Mouse (Mus musculus) ES-CJ7 (cell line): ENCODE data around the gene AI597479.

Source experiments
- DNase-seq: peaks from one replicate; pipeline ENCODE4 v3.0.0; 2011; ENCODE audit warnings: low read depth, low spot score

Gene AI597479

DNA sequence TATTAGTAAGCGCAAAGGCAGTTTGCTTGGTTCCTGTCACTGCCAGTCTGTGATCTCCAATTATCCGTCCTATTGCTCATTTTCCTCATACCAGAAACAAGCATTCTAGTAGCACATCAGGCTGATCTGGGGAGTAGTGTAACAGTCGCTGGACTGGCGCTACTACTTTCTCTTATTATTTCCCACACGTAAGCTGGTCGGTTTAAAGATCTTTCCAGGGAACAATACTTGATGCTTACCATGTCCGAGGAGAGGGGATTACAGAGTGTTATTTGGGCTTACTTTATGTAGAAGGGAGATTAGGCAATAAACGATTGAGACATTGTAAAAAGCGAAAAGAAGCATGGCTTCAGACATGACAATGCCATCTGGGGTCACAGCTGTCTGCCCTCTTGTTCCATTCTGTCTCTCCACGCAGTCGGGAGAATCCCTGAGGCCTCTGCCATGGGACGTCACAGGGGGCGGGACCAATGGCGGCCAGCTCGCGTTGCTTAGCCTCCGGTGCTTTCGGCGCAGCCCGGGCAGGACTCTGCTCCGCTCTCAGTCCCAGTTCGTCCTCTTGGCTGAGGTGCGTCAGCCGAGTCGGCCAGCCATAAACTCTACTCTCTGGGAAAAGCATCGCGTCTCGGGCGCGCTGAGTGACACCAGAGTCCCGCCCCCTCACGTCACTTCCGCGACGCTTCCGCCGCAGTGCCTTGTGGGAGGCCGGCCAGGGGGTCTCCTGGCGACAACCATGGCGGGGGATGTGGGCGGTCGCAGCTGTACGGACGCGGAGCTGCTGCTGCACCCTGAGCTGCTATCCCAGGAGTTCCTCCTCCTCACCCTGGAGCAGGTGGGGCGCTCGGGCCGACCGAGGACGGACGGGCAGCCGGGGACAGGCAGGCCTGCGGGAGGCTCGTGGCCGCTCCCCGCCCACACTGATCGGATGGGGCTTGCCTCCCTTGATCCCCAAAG lies at the start of gene AI597479, which contains the start of gene Tgfbrap1:
Gene AI597479, plus strand, starts transcription at position 680 of the 954 bp plus-strand sequence.
Gene Tgfbrap1, minus strand, starts transcription at position 607 of the 954 bp plus-strand sequence.
- peak; percentile 93 for DNase-seq

GRCm38 (mm10) chr1:43051903-43052302 lies 46.6 kb upstream of the AI597479 start:
- peak; percentile 25 for DNase-seq

- peak; percentile 77 for DNase-seq
Observed at GRCm38 (mm10) chr1:43065615-43066310, 32.7 kb upstream of the AI597479 start.

DNA sequence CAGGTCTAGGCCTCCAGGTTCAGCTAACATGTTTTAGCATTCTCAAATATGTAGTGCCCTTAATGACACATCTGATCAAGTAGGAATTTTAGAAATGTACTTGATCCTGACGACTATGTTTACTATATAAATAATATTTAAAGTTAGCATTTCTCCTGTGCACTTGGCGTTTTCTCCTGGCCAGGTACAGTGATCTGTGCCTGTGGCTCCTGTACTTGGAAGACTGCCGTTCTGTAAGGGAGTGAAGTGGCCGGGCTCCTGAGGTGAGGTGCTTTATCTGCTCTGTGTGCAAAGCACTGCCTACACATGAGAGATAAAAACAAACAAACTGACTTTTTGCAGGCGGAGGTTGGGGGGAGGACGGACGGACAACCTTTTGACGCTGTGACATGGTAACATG lies 31.9 kb upstream of the AI597479 start:
- no peak for DNase-seq

- no peak for DNase-seq
Observed at GRCm38 (mm10) chr1:43067551-43067950, 31.0 kb upstream of the AI597479 start.

- DNase-seq: no peak
Observed at GRCm38 (mm10) chr1:43070726-43071125, 27.8 kb upstream of the AI597479 start.

- DNase-seq: no peak
Observed at GRCm38 (mm10) chr1:43072028-43072427, 26.5 kb upstream of the AI597479 start.

DNA sequence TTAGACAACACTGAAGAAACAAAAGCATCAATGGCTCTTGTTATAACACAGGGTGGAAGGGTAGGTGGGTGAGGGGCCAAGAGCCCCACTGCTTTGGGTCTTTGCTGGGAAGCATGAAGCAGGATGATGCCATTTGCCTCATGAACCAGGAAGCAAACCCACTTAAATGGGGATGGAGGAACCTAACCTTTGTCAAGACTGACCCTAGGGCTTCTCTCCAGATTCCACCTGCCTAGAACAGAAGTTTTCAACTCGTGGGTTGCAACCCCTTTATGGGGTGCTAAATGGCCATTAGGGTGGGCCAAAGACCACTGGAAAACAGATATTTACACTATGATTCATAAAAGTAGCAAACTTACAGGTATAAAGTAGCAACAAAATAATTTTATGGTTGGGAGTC lies 25.9 kb upstream of the AI597479 start:
- DNase-seq: no peak

- DNase-seq: no peak
Observed at GRCm38 (mm10) chr1:43074791-43075190, 23.7 kb upstream of the AI597479 start.

GRCm38 (mm10) chr1:43078124-43078523 lies 20.4 kb upstream of the AI597479 start:
- no peak for DNase-seq

GRCm38 (mm10) chr1:43082946-43083345 lies 15.6 kb upstream of the AI597479 start:
- DNase-seq: no peak

- no peak for DNase-seq
Observed at GRCm38 (mm10) chr1:43090418-43090817, 8.1 kb upstream of the AI597479 start.

GRCm38 (mm10) chr1:43091306-43092055 lies 7.0 kb upstream of the AI597479 start:
- DNase-seq: no peak

DNA sequence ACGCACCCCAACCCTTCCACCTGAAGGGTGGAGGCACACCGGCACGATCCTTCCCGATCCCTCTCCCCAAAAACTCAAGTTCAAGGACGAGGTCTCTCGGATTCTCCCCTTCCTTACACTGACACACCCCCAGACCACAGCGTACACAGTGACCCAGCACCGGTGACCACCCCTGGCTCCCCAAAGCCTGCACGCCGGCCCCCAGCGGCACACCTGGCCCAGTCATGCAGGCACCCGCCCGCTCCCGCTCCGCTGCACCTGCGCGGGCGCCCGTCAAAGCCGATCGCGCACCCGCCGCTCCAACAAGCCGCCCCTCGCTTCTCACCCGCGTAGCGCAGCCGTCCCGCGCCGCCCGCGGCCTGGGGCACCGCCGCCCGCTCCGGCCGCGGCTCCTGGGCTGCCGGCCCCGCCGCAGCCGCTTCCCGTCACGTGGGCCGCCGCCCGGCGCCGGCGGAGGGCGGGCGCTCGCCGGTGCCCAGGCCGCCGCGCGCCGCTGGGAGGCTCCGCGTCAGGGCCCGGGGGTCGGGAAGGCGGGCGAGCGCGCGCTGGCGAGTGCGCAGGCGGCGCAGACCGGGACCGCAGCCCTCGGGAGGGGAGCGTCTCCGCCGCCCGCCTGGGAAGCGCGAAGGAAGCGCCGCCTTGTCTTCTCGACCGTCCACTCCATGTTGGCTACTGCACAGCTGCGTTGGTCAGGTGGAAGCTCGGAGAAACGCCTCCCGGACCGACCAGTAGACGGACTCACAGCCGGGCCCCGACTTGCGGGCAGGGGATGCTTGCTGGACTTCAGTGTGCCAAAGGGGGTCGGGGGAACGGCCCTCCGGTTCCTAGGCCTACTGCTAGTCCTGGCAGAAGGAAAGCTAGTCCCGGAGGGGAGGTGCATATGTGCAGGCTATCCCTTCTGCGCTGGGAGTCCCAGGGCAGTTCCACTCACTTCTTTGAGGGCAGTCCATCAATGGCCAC lies 6.2 kb upstream of the AI597479 start:
- peak; percentile 29 for DNase-seq

DNA sequence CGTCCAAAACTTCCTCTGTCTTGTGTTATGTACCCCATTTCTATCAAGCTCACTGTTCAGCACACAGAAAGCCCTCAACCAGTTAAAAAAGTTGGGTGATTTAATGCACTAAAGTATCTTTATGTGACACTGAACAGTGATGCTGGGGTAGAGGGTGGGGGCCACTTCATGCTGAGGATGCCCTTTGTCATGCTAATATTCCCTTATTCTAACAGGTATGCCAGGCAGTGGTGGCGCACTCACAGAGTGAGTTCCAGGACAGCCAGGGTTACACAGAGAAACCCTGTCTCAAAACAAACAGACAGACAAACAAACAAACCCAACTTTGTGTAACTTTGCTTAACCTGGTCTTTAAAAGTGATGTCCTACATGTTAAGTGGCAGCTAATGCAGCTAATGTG lies 4.3 kb upstream of the AI597479 start:
- peak; percentile 74 for DNase-seq

DNA sequence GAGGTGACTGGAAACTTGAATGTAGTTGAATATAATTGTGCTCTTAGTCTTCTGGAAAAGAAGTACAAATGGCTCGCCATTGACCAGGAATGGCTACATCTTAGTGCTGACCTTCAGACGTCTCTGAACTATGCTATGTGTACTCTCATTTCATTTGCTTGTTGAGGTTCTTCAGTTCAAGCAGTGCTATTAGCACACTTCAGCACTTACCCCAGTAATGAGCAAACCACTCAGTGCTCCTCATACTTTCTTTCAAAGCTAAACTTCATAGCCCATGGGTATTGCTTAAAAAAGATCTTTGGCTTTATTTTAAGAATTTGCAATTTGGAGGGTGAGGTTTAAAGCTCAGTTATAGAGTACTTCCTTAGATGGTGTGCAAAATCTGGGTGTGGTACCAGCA lies 10.2 kb downstream of the AI597479 start:
- no peak for DNase-seq

DNA sequence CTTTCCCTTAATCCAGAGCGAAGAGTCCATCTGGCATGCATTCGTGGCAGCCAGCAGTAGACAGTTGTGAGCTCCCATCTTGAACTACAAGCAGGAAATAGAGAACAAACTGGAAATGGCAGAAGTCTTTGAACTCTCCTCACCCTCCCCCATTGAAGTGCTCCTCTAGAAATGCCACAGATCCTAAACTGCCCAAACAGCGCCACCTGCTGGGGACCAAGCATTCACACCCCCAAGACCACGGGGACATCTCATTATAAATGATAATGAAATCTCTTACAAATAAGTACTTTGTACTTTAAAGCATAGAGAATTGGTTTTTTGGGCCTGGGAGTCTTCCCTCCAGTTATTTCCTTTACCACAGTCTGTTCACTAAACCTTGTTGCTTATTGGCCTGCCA lies 12.0 kb downstream of the AI597479 start:
- peak; percentile 85 for DNase-seq

DNA sequence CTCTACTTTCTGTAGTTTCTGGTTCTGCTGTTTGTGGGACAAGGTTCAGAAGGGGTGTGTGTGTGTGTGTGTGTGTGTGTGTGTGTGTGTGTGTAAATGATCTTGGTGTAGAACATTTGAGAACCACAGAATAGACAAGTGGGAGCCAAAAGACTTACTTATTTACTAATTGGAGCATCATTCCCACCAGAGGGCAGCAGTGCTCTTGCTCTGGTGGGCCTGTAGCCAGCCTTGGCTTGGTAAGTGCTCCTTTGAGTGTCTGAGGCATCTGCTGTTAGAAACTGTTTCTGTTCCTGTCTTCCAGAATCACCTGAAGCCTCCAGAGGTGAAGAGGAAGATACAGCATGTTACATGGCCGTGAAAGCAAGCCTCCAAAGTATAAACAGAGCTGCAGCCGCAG lies 14.4 kb downstream of the AI597479 start:
- DNase-seq: peak; percentile 77

DNA sequence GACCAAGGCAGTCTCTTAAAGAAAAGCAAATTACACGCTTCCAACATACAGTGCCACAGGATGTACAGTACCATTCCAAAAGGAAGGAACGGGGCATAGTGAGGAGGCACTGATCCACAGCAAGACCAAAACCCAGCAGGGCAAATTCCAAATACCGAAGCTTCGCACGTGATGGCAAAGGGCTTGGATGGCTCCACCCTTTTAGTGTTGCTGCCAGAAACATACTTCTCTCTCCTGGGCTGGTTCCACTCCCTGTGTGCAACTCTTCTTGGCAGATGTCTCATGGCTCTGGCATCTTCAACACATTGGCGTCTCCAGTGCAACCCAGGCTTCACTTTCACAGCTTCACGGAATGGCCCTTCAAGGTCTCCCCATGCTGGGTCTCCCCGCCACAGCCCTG lies 18.9 kb downstream of the AI597479 start:
- no peak for DNase-seq

DNA sequence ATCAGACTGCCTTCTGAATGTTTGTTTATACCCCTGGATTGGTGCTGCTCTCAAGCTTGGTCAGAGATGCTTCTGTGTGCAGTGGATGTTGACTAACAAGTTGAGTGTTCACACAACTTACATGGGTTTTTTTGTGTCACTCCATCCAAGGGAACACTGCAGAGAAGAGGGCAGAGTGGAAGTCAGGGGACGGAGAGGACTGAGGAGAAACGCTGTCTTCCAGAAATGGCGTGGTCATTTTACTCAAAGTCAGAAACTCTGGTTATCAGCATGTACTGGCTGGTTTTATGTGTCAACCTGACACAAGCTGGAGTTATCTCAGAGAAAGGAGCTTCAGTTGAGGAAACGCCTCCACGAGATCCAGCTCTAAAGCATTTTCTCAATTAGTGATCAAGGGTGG lies 22.4 kb downstream of the AI597479 start:
- no peak for DNase-seq

GRCm38 (mm10) chr1:43122616-43123015 lies 24.1 kb downstream of the AI597479 start:
- DNase-seq: no peak
